Mouse (Mus musculus) erythroblast, embryonic 14.5 days (primary cell): Measurements from ENCODE around the gene 4930426L09Rik.

Experiments used
- GATA1 ChIP-seq: IDR thresholded peaks from 2 replicates; pipeline ENCODE4 v1.6.1; 2012; ENCODE audit warnings: low read length, inconsistent platforms, mixed read lengths
- TAL1 ChIP-seq: IDR thresholded peaks from 3 replicates; pipeline ENCODE4 v1.6.1; 2012; ENCODE audit warnings: low read length, inconsistent platforms, mixed read lengths

DNA sequence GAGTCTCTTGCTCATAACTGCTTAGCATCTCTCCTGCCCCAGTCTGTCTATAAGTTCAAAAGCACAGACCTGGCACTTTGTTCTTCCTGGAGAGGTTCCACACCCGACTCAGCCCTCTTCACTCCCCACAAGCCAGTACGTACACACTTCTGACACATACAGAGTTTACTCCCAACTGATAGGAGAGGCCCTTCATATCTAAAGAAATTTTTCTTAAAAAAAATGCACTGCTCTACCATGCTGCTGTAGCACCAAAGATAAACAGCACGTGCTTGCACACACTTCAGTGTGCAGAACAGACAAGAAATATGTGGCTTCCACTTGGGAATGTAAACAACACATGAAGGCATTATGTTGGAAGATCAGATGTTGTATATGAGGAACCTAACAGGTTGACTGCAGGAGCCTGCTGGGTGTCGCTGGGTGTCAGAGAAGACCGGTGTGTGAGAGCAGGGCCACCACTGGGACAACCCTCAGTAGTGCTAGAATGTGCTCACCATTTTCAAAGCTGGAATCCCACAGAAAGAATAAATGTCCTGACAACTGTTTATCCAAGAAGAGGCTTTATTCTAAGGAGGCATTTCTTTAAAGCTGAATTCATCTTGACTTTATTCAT, 29.0 kb upstream of the 4930426L09Rik start:
- TF ChIP-seq GATA1: peak; percentile 43
- peak; percentile 40; the same call in 1 of the 3 replicates for TF ChIP-seq TAL1
